Mouse (Mus musculus): ENCODE measurements around the gene Arsg. TPM values are rescaled to one million over a fixed set of nuclear protein-coding genes. Genes with fewer than 3 reads are reported as not detected.
A peak's percentile ranks its signal among the peaks of the same experiment; 100 is the strongest.

Gene Arsg
- total and polyA plus RNA-seq, 3 experiments: 0.79 to 3.3 (median 1.4) TPM

GRCm38 (mm10) chr11:109560793-109561257 lies 87.7 kb downstream of the Arsg start (continued):
- no peak; the same call in 1 of the 2 replicates for TF ChIP-seq JUN (IDR thresholded peaks at IDR 0.05; ENCODE audit: insufficient read depth, low read depth, low read length)
- TF ChIP-seq PAX5 (IDR thresholded peaks at IDR 0.05; ENCODE audit: low read length): no peak
- peak; percentile 72 for TF ChIP-seq ELF1 (IDR thresholded peaks at IDR 0.05; ENCODE audit: low read depth, low read length)
- peak; percentile 66; the same call in 1 of the 2 replicates for TF ChIP-seq IRF4 (IDR thresholded peaks at IDR 0.05; ENCODE audit: low read depth, low read length)
- TF ChIP-seq ZMIZ1 (IDR thresholded peaks at IDR 0.05; ENCODE audit: low read depth, low read length): no peak
- peak; percentile 38; the same call in 1 of the 2 replicates for TF ChIP-seq MAFK (IDR thresholded peaks at IDR 0.05; ENCODE audit: insufficient replicate concordance, low read length)
- TF ChIP-seq CTCF (conservative IDR thresholded peaks at IDR 0.05 in 1 of 2, IDR thresholded peaks at IDR 0.05 in 1 of 2; ENCODE audit: low read depth in 2 of 2, low read length in 2 of 2): peak; percentile 58 to 93
- TF ChIP-seq JUND (conservative IDR thresholded peaks at IDR 0.05; ENCODE audit: low read depth, low read length): peak; percentile 44; the same call in 1 of the 2 replicates
- no peak for TF ChIP-seq KAT2A (IDR thresholded peaks at IDR 0.05; ENCODE audit: insufficient replicate concordance, low read length)
- TF ChIP-seq EP300 (IDR thresholded peaks at IDR 0.05; ENCODE audit: low read length): 0 out of 2 replicates have a peak, but pooled peaks have one; percentile 25

- TF ChIP-seq SMC3 (IDR thresholded peaks at IDR 0.05; ENCODE audit: low read depth, low read length) (no peak), POLR2A (IDR thresholded peaks at IDR 0.05; ENCODE audit: low read depth, low read length) (no peak), CTCF (conservative IDR thresholded peaks at IDR 0.05 in 1 of 2, IDR thresholded peaks at IDR 0.05 in 1 of 2; ENCODE audit: low read depth in 2 of 2, low read length in 2 of 2) (no peak), POLR2AphosphoS2 (IDR thresholded peaks at IDR 0.05; ENCODE audit: low read depth, low read length) (no peak), ZMIZ1 (IDR thresholded peaks at IDR 0.05; ENCODE audit: low read depth, low read length) (no peak), GABPA (IDR thresholded peaks at IDR 0.05; ENCODE audit: insufficient replicate concordance, low read depth, low read length) (no peak), SIN3A (IDR thresholded peaks at IDR 0.05; ENCODE audit: low read length) (no peak), USF2 (conservative IDR thresholded peaks at IDR 0.05; ENCODE audit: low read depth, low read length) (no peak), TCF12 (IDR thresholded peaks at IDR 0.05; ENCODE audit: low read depth, low read length) (no peak), TBP (conservative IDR thresholded peaks at IDR 0.05; ENCODE audit: low read depth, low read length) (no peak), E2F4 (IDR thresholded peaks at IDR 0.05; ENCODE audit: insufficient replicate concordance, low read depth, low read length) (no peak), JUN (IDR thresholded peaks at IDR 0.05; ENCODE audit: insufficient read depth, low read depth, low read length) (no peak), MYC (IDR thresholded peaks at IDR 0.05; ENCODE audit: low read depth, low read length) (no peak), ETS1 (conservative IDR thresholded peaks at IDR 0.05; ENCODE audit: low read depth, low read length) (no peak), NRF1 (IDR thresholded peaks at IDR 0.05; ENCODE audit: low read depth, low read length) (no peak), ELF1 (IDR thresholded peaks at IDR 0.05; ENCODE audit: low read depth, low read length) (no peak), UBTF (IDR thresholded peaks at IDR 0.05; ENCODE audit: low read depth, low read length) (no peak)
- Histone ChIP-seq H3K4me3 (replicated peaks in 1 of 3; ENCODE audit: low read depth in 2 of 3, low read length in 2 of 3, poor library complexity in 1 of 3) (no peak overlapping the region), H3K9me3 (replicated peaks; ENCODE audit: low read length) (no peaks in the 10 kb centered on the region), H3K4me1 (ENCODE audit: control insufficient read depth in 1 of 2, insufficient read depth in 2 of 2) (peaks cover 0 to 30% of the 10 kb centered on the region in 2 experiments; a peak in 3 of 4 replicates), H3K36me3 (replicated peaks in 1 of 2; ENCODE audit: control insufficient read depth in 1 of 2, insufficient read depth in 1 of 2, low read length in 1 of 2) (no peaks in the 10 kb centered on the region), H3K9ac (ENCODE audit: insufficient read depth, low read depth) (no peak overlapping the region), H3K27ac (ENCODE audit: insufficient read depth, low read depth) (no peak overlapping the region), H3K79me2 (replicated peaks; ENCODE audit: control insufficient read depth, extremely low read depth, insufficient read depth, poor library complexity, severe bottlenecking) (no peaks in the 10 kb centered on the region), H3K27me3 (replicated peaks) (no peaks in the 10 kb centered on the region), H3K4me2 (ENCODE audit: insufficient read depth, low read depth, poor library complexity, severe bottlenecking) (no peak overlapping the region)
- no peak for DNase-seq (ENCODE audit: extremely low read depth)
- dilution Hi-C loops (cut with MboI; ENCODE audit: extremely low pct_ligation_motif_present, extremely low pct_unique_long_range_greater_than_20kb, low sequenced_read_pairs) (no loop called here), in situ Hi-C loops (cut with MboI; ENCODE audit: low pct_ligation_motif_present, low pct_unique_long_range_greater_than_20kb, low sequenced_read_pairs) (no loop called here)
Observed at GRCm38 (mm10) chr11:109561445-109561844, 88.3 kb downstream of the Arsg start.

All from CH12.LX (cell line).